Mouse (Mus musculus) small intestine, adult 2 months (tissue): ENCODE measurements around the gene Akap12. TPM values are rescaled to one million over a fixed set of nuclear protein-coding genes. Genes with fewer than 3 reads are reported as not detected.

Source experiments
- H3K27ac ChIP-seq: fragments of 200-500 bp; 2 replicates; pipeline ENCODE4 v1.5.1; 2012; ENCODE audit warnings: low read depth, low read length, control low read depth, inconsistent platforms; ENCODE audit not compliant: insufficient read depth
- H3K27me3 ChIP-seq: fragments of 200-500 bp; 2 replicates; pipeline ENCODE4 v1.6.1; 2012; ENCODE audit warnings: mild to moderate bottlenecking, moderate library complexity, low read length, inconsistent platforms; ENCODE audit not compliant: control insufficient read depth, insufficient read depth
- H3K36me3 ChIP-seq: fragments of 200-500 bp; 2 replicates; pipeline ENCODE4 v1.6.1; 2012; ENCODE audit warnings: mild to moderate bottlenecking, low read length, control low read depth, inconsistent platforms; ENCODE audit not compliant: control insufficient read depth, insufficient read depth
- H3K4me1 ChIP-seq: fragments of 200-500 bp; 2 replicates; pipeline ENCODE4 v1.6.1; 2012; ENCODE audit warnings: low read length, inconsistent platforms, mixed read lengths; ENCODE audit not compliant: control insufficient read depth, insufficient read depth, insufficient read length
- H3K4me3 ChIP-seq: fragments of 200-500 bp; 2 replicates; pipeline ENCODE4 v1.5.1; 2012; ENCODE audit warnings: low read depth, mild to moderate bottlenecking, control low read depth, inconsistent platforms, low read length, moderate library complexity
- CTCF ChIP-seq: fragments of 200-500 bp; IDR thresholded peaks from 2 replicates; pipeline ENCODE4 v1.5.1; 2012; ENCODE audit warnings: low read depth, mild to moderate bottlenecking, control low read depth, inconsistent platforms, low read length, moderate library complexity, mixed read lengths; ENCODE audit not compliant: insufficient replicate concordance, insufficient read length; ENCODE audit errors: extremely low read depth
- POLR2A ChIP-seq: fragments of 200-500 bp; IDR thresholded peaks from 2 replicates; pipeline ENCODE4 v1.6.1; 2012; ENCODE audit warnings: low read depth, mild to moderate bottlenecking, control low read depth, inconsistent platforms, low read length, moderate library complexity
- WGBS: fragments of 180-500 bp; shearing (Covaris S2); methylation state at CpG from one replicate; pipeline ENCODE4 v1.1.7; 2018; 5-methylcytosine and 5-hydroxymethylcytosine counted together
- polyA plus RNA-seq: library from polyadenylated mRNA; depleted of rRNA; stranded (reverse); fragments of >200 nt; gene quantifications from 2 replicates; pipeline ENCODE4 v1.2.3, GENCODE M21; 2012

Gene Akap12
- polyA plus RNA-seq, 1 experiment = 2.0 TPM

DNA sequence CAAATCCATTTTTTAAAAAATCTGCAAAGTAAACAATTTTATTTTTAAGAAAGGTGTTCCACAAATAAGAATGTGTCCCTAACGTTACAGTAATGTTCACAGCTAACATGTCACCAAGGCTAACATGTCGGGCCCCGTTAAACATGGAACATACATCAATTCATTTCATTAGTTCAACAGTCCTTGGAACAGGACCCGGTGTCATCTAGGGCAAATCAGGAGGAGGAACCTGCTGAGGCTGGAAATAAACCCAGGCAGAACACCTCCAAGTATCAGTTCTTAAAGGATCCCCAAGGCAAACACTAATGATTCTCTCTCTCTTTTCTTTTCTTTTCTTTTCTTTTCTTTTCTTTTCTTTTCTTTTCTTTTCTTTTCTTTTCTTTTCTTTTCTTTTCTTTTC is 108.6 kb downstream of the Akap12 start:
- no peak for TF ChIP-seq POLR2A
- TF ChIP-seq CTCF = no peak
- peaks cover 23% of the 10 kb centered on the region for H3K36me3 ChIP-seq
- no peak overlapping the region for H3K27ac ChIP-seq
- 88% methylated on average over 4 of the region's 4 CpGs for WGBS
- no peak overlapping the region for H3K4me3 ChIP-seq
- H3K4me1 ChIP-seq = 0 out of 2 replicates have a peak, but pooled peaks cover 2% of the 10 kb centered on the region
- H3K27me3 ChIP-seq = no peaks in the 10 kb centered on the region

DNA sequence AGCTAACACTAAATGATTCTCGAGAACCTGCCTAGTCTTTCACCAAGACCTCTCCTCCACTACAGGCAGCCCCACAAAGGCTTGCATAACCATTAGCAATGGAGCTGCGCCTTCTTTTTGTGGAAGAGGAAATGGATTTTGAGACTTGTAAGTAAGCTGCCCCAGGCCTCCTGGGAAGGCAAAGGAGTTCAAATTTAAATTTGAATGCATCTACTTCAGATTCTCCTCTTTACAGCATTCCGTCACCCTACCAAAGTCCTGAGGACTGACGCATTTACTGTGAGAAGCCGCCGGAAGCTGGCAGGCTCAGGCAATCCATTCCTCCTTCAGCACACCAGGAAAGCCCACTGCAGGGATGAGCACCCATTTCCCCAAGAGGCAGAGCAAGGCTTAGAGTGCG is 109.1 kb downstream of the Akap12 start:
- H3K36me3 ChIP-seq = peaks cover 21% of the 10 kb centered on the region
- no peak for TF ChIP-seq CTCF
- TF ChIP-seq POLR2A = no peak
- WGBS = 79% methylated on average over 7 of the region's 7 CpGs

DNA sequence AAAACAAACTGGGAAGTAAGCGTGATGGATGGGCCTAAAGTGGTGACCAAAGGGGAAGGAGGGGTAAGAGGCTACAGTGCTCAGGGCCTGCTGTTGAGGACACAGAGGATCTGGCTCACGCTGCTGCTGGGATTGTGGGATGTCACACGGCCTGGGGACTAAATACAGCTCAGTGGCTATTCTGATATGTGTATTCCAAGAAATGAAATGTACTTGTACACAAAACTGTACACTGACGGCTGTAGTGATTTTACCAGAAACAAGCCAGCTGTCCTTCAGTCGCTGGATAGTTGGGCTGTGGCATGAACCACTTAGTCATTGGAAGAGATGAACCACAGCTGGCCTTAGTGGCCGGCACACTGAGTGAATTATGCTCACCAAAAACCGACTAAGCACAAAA is 110.3 kb downstream of the Akap12 start:
- Histone ChIP-seq H3K27ac (peak overlapping the region; percentile 14; the same call in 1 of the 2 replicates), H3K4me3 (no peak overlapping the region), H3K27me3 (no peaks in the 10 kb centered on the region), H3K36me3 (peaks cover 15% of the 10 kb centered on the region), H3K4me1 (0 out of 2 replicates have a peak, but pooled peaks cover 2% of the 10 kb centered on the region)
- TF ChIP-seq CTCF (no peak), POLR2A (no peak)
- 74% methylated on average over 7 of the region's 7 CpGs for WGBS

More for the DNA sequence above, 109.1 kb downstream of the Akap12 start:
- Histone ChIP-seq H3K4me1 (0 out of 2 replicates have a peak, but pooled peaks cover 2% of the 10 kb centered on the region), H3K4me3 (no peak overlapping the region), H3K27ac (no peak overlapping the region), H3K27me3 (no peaks in the 10 kb centered on the region)

DNA sequence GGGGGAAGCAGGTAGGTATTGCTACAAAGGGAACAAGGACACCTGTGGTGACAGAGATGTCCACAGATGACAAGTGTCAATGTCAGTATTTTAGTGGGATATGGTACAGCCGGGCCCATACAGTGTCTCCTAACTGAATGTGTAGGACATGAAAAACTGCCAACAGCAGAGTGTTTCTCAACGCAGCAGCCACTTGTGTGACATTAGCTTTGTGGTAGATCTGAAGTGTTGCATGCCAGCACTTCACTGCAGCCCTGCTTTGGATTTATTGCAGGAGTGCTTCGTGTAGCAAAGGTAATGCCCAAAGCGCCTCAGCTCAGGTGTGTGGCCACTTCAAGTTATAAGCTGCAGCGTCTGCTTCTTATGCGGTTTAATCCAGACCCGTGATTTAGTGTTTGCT is 110.8 kb downstream of the Akap12 start:
- Histone ChIP-seq H3K36me3 (peaks cover 12% of the 10 kb centered on the region), H3K4me1 (0 out of 2 replicates have a peak, but pooled peaks cover 2% of the 10 kb centered on the region), H3K27ac (no peak overlapping the region), H3K27me3 (no peaks in the 10 kb centered on the region), H3K4me3 (no peak overlapping the region)
- TF ChIP-seq CTCF (no peak), POLR2A (no peak)
- WGBS = 83% methylated on average over 7 of the region's 7 CpGs

DNA sequence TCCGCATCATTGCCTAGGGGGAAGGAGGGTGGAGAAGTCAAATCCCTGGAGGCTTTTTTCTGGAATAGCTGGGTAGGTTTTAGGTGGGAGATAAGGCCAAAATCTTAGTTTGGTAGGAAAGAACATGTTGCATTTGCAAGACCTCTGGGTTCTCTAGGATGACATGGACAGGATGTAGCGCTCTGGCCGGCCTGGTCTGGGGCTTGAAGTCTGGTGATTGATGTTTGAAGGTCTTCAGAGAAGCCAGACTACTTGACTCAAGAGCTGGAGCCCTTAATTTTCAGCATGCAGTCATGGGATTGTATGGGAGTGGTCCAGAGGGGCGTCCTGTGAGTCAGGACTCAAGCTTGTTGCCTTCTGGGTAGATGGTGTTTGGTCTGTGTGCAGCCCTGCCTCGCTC is 114.6 kb downstream of the Akap12 start:
- WGBS = 89% methylated on average over 5 of the region's 5 CpGs

DNA sequence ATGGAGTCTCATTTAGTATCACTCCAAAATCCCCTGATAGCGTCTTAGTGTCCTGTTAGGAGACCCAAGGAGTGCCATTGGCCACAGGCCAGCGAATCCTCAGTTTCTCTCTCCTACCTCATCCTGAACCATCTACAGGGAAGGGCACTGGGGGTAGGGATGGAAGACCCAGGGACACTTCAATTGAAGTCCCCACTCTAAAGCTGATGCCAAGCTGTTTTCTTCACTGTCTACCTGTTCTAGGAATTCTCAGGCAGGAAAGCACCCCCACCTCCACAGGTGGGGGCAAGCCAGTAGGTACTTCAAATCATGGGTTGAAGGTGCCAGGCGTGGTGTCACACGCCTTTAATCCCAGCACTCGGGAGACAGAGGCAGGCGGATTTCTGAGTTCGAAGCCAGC is 118.1 kb downstream of the Akap12 start:
- WGBS = 88% methylated on average over 7 of the region's 7 CpGs
- Histone ChIP-seq H3K4me1 (peaks cover 4% of the 10 kb centered on the region; the same call in 1 of the 2 replicates), H3K27me3 (no peaks in the 10 kb centered on the region), H3K36me3 (no peaks in the 10 kb centered on the region), H3K27ac (no peak overlapping the region), H3K4me3 (no peak overlapping the region)
- TF ChIP-seq CTCF = no peak
- no peak for TF ChIP-seq POLR2A

More for the DNA sequence above, 114.6 kb downstream of the Akap12 start:
- TF ChIP-seq CTCF (no peak), POLR2A (no peak)
- H3K4me1 ChIP-seq = no peaks in the 10 kb centered on the region
- no peak overlapping the region for H3K4me3 ChIP-seq
- no peak overlapping the region for H3K27ac ChIP-seq
- H3K27me3 ChIP-seq = no peaks in the 10 kb centered on the region
- H3K36me3 ChIP-seq = no peaks in the 10 kb centered on the region

DNA sequence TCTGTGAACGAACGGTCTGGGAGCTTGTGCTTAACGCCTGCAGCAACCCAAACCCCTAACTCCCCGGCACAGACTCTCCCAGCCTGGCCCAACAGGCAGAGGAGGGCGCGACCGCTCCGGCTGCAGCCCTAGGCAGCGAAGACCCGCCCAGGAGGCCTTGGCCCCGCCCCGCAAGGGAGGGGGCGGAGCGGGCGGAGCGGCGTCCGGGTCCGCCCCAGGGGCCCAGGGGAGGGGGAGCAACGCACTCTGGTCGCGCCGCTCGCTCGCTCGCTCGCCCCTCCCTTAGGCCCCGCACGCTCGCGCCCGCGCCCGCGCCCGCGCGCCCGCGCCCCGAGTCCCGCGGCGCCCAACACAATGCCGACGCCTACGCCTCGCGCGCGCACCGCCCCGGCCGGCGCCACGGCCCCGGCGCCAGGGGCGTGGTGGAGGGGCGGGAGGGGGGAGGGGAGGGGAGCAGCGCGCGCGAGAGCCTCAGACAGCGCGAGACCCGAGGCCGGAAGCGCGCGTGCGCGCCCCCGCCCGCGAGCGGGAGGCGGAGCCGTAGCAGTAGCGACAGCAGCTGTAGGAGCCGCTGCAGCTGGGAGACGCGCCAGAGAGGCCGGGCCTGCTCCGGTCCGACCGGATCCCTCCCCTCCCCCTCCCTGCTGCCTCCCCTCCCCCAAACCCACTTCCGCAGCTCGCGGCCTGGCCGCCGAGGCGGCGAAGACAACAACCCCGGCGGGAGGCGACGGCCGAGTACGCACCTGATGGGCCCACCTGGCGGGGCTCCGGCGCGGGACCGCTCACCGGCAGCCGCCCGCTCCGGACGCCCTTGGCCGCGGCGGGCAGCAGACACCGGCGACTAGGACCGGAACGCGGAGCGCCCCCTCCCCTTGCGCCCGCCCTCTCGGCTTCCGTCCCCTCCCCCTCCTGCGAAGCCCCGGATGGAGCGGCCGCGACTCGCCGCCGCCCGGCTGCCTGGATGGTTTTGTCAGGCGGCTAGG is 120.7 kb downstream of the Akap12 start:
- WGBS = under 1% methylated on average over 120 of the region's 133 CpGs
- peak; percentile 87 for TF ChIP-seq POLR2A
- no peak for TF ChIP-seq CTCF

More for the DNA sequence above, 120.7 kb downstream of the Akap12 start:
- H3K4me1 ChIP-seq = peaks cover 17% of the 10 kb centered on the region; the same call in 1 of the 2 replicates
- H3K27ac ChIP-seq = peak overlapping the region; percentile 95
- H3K36me3 ChIP-seq = no peaks in the 10 kb centered on the region
- H3K27me3 ChIP-seq = no peaks in the 10 kb centered on the region
- H3K4me3 ChIP-seq = peak overlapping the region; percentile 92
